ENCODE assay signal across 10 mouse cellular contexts in the genomic region with DNA sequence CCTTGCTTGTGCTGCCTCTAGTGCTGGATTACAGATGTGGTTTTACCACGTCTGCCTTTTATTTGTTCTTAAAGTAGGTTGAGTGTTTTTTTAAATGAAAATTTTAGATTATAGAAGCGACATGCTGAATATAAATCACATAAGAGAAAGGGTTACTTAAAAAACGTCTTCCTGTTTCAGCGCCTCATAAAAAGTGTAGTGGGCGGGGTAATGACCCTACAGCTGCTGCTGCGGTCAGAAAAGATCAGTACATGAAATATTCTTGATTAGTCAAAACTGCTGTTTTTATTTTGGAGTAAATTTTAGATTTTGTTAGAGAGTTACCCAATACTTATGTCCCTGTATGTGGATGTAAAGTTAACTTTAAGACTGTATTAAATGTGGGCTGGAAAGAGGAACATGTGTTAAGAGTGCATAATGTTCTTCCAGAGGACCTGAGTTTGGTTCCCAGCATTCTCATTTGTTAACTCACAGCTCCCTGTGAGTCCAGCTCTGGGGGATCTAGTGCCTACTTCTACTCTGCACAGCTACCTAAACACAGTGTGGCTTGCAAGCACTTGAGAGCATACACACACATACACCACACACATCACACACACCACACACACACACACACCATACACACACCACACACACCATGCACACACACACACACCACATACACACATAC. TPM values are rescaled to one million over a fixed set of nuclear protein-coding genes. Genes with fewer than 3 reads are reported as not detected.
DNase-seq lines count a peak whose midpoint lies in the region; ATAC-seq and TF ChIP-seq lines count a peak whose summit lies in the region.
"Had no signal": no experiment of that assay in that cellular context is flagged by ENCODE, and none has a peak within 500 bp of the region (broad histone marks: within the 10 kb centered on the region; RNA-seq: fewer than 3 reads in every experiment).

No protein-coding gene starts in this region.

- no peak for TF ChIP-seq CTCF in olfactory bulb, adult 2 months (IDR thresholded peaks at IDR 0.05; ENCODE audit: insufficient read depth, low read depth, low read length)

- no peaks in the 10 kb centered on the region for H3K27me3 ChIP-seq in forebrain, embryonic 14.5 days (replicated peaks; ENCODE audit: control insufficient read depth, insufficient read depth, low read length)
- H3K27me3 ChIP-seq in forebrain, embryonic 16.5 days (replicated peaks; ENCODE audit: control insufficient read depth, insufficient read depth, low read length), result no peaks in the 10 kb centered on the region
- no peaks in the 10 kb centered on the region for H3K27me3 ChIP-seq in midbrain, embryonic 14.5 days (ENCODE audit: control insufficient read depth, insufficient read depth, low read length)
- no peaks in the 10 kb centered on the region for H3K27me3 ChIP-seq in midbrain, embryonic 11.5 days (ENCODE audit: control insufficient read depth, insufficient read depth, low read length)
- no peaks in the 10 kb centered on the region for H3K27me3 ChIP-seq in intestine, embryonic 16.5 days (replicated peaks; ENCODE audit: control insufficient read depth, insufficient read depth, low read length)

- H3K9me3 ChIP-seq in forebrain, embryonic 14.5 days (replicated peaks; ENCODE audit: control insufficient read depth, low read length), result no peaks in the 10 kb centered on the region
- no peaks in the 10 kb centered on the region for H3K9me3 ChIP-seq in forebrain, embryonic 16.5 days (ENCODE audit: control insufficient read depth, low read length)
- no peaks in the 10 kb centered on the region for H3K9me3 ChIP-seq in midbrain, embryonic 14.5 days (ENCODE audit: control insufficient read depth, low read length)
- no peaks in the 10 kb centered on the region for H3K9me3 ChIP-seq in midbrain, embryonic 11.5 days (ENCODE audit: control insufficient read depth, low read length)
- no peaks in the 10 kb centered on the region for H3K9me3 ChIP-seq in intestine, embryonic 16.5 days (ENCODE audit: control insufficient read depth, low read length)

- H3K4me3 ChIP-seq in forebrain, embryonic 14.5 days (ENCODE audit: low read depth, low read length), result no peak overlapping the region
- H3K4me3 ChIP-seq in forebrain, embryonic 16.5 days (replicated peaks; ENCODE audit: low read length), result no peak overlapping the region
- H3K4me3 ChIP-seq in midbrain, embryonic 14.5 days (replicated peaks; ENCODE audit: low read depth, low read length), result no peak overlapping the region
- H3K4me3 ChIP-seq in midbrain, embryonic 11.5 days (ENCODE audit: low read depth, low read length), result no peak overlapping the region
- H3K4me3 ChIP-seq in intestine, embryonic 16.5 days (ENCODE audit: low read length), result no peak overlapping the region
- H3K4me3 ChIP-seq in olfactory bulb, adult 2 months (ENCODE audit: insufficient read depth, low read depth, low read length), result 0 out of 2 replicates have a peak overlapping the region, but pooled peaks have one; percentile 14

- WGBS in forebrain, embryonic 14.5 days, result 69% methylated on average over 6 of the region's 6 CpGs
- WGBS in forebrain, embryonic 16.5 days, result 63% methylated on average over 6 of the region's 6 CpGs
- 74% methylated on average over 6 of the region's 6 CpGs for WGBS in midbrain, embryonic 14.5 days
- 81% methylated on average over 6 of the region's 6 CpGs for WGBS in midbrain, embryonic 11.5 days
- WGBS in intestine, embryonic 16.5 days, result 34% methylated on average over 6 of the region's 6 CpGs
- 31% methylated on average over 6 of the region's 6 CpGs for WGBS in olfactory bulb, adult 2 months

- DNase-seq in forebrain, embryonic 14.5 days (ENCODE audit: low spot score), result no peak
- no peak for DNase-seq in midbrain, embryonic 14.5 days
- no peak for DNase-seq in midbrain, embryonic 11.5 days (ENCODE audit: low spot score, missing footprints)
- no peak for DNase-seq in ovary, adult 18-20 months (ENCODE audit: low spot score)
- no peak for DNase-seq in left cerebral cortex, adult 8-10 months (ENCODE audit: low spot score in 2 of 2)
- DNase-seq: cerebellum, postnatal 14 days; heart, postnatal 4 days had no signal

- TF ChIP-seq POLR2A in olfactory bulb, adult 2 months (IDR thresholded peaks at IDR 0.05; ENCODE audit: insufficient read depth, low read depth, low read length), result no peak

- no peak for ATAC-seq in forebrain, embryonic 14.5 days
- ATAC-seq in forebrain, embryonic 16.5 days, result no peak
- no peak for ATAC-seq in midbrain, embryonic 14.5 days (ENCODE audit: low FRiP score, low TSS enrichment)
- ATAC-seq in midbrain, embryonic 11.5 days (ENCODE audit: low FRiP score), result no peak
- no peak for ATAC-seq in intestine, embryonic 16.5 days

- H3K36me3 ChIP-seq in forebrain, embryonic 14.5 days (ENCODE audit: control insufficient read depth, insufficient read depth, low read length), result peaks cover 17% of the 10 kb centered on the region
- peaks cover 15% of the 10 kb centered on the region for H3K36me3 ChIP-seq in forebrain, embryonic 16.5 days (ENCODE audit: control insufficient read depth, insufficient read depth)
- peaks cover 13% of the 10 kb centered on the region for H3K36me3 ChIP-seq in midbrain, embryonic 14.5 days (ENCODE audit: control insufficient read depth, insufficient read depth, low read length)
- peaks cover 2% of the 10 kb centered on the region; the same call in 1 of the 2 replicates for H3K36me3 ChIP-seq in midbrain, embryonic 11.5 days (ENCODE audit: control insufficient read depth, insufficient read depth, low read length)
- no peaks in the 10 kb centered on the region; the same call in 1 of the 2 replicates for H3K36me3 ChIP-seq in intestine, embryonic 16.5 days (ENCODE audit: control insufficient read depth, insufficient read depth, low read length)

- H3K27ac ChIP-seq in forebrain, embryonic 14.5 days (ENCODE audit: low read depth, low read length), result no peak overlapping the region
- no peak overlapping the region for H3K27ac ChIP-seq in forebrain, embryonic 16.5 days (ENCODE audit: low read length)
- H3K27ac ChIP-seq in midbrain, embryonic 14.5 days (replicated peaks; ENCODE audit: low read depth, low read length), result no peak overlapping the region
- no peak overlapping the region for H3K27ac ChIP-seq in midbrain, embryonic 11.5 days (ENCODE audit: low read depth, low read length)
- H3K27ac ChIP-seq in intestine, embryonic 16.5 days (ENCODE audit: low read length), result no peak overlapping the region
- H3K27ac ChIP-seq in olfactory bulb, adult 2 months (ENCODE audit: insufficient read depth, low read depth, low read length), result no peak overlapping the region

- peaks cover 15% of the 10 kb centered on the region for H3K4me1 ChIP-seq in forebrain, embryonic 14.5 days (ENCODE audit: control insufficient read depth, insufficient read depth, low read length)
- peaks cover 13% of the 10 kb centered on the region for H3K4me1 ChIP-seq in forebrain, embryonic 16.5 days (replicated peaks; ENCODE audit: control insufficient read depth, insufficient read depth, low read length)
- H3K4me1 ChIP-seq in midbrain, embryonic 14.5 days (ENCODE audit: control insufficient read depth, insufficient read depth, low read length), result peaks cover 23% of the 10 kb centered on the region
- H3K4me1 ChIP-seq in midbrain, embryonic 11.5 days (ENCODE audit: control insufficient read depth, insufficient read depth, low read length), result peaks cover 11% of the 10 kb centered on the region; the same call in 1 of the 2 replicates
- peaks cover 14% of the 10 kb centered on the region for H3K4me1 ChIP-seq in intestine, embryonic 16.5 days (ENCODE audit: control insufficient read depth, insufficient read depth, low read length)
- peaks cover 13% of the 10 kb centered on the region for H3K4me1 ChIP-seq in olfactory bulb, adult 2 months (ENCODE audit: control insufficient read depth, insufficient read depth, low read length)

- peak overlapping the region; percentile 70; the same call in 1 of the 2 replicates for H3K4me2 ChIP-seq in forebrain, embryonic 14.5 days (ENCODE audit: low read length)
- H3K4me2 ChIP-seq in forebrain, embryonic 16.5 days (ENCODE audit: low read length), result no peak overlapping the region
- peak overlapping the region; percentile 9; the same call in 1 of the 2 replicates for H3K4me2 ChIP-seq in midbrain, embryonic 14.5 days (ENCODE audit: low read length)
- H3K4me2 ChIP-seq in midbrain, embryonic 11.5 days, result no peak overlapping the region
- H3K4me2 ChIP-seq in intestine, embryonic 16.5 days (ENCODE audit: low read depth, low read length), result peak overlapping the region; percentile 35; the same call in 1 of the 2 replicates

- no peak overlapping the region for H3K9ac ChIP-seq in forebrain, embryonic 14.5 days (ENCODE audit: low read length)
- no peak overlapping the region for H3K9ac ChIP-seq in forebrain, embryonic 16.5 days (replicated peaks; ENCODE audit: low read depth, low read length)
- H3K9ac ChIP-seq in midbrain, embryonic 14.5 days (replicated peaks; ENCODE audit: low read length), result no peak overlapping the region
- H3K9ac ChIP-seq in midbrain, embryonic 11.5 days (ENCODE audit: low read length), result no peak overlapping the region
- no peak overlapping the region for H3K9ac ChIP-seq in intestine, embryonic 16.5 days (ENCODE audit: low read depth, low read length)

RNA-seq across cellular contexts. Expression of a gene that starts 14.1 kb away (rescaled TPM):
- 62.1 and 75.4 TPM in 2 replicates for polyA plus RNA-seq in forebrain, embryonic 14.5 days (2014; fragmentation: Nextera tagmentation; extraction: Ambion mirVana)
- polyA plus RNA-seq in forebrain, embryonic 16.5 days (2015; fragmentation: Nextera tagmentation; extraction: Ambion mirVana), result 76.7 and 90.8 TPM in 2 replicates
- polyA plus RNA-seq in midbrain, embryonic 14.5 days (2014; fragmentation: Nextera tagmentation; extraction: Ambion mirVana), result 73.9 and 74.2 TPM in 2 replicates
- 61.9 and 65.7 TPM in 2 replicates for polyA plus RNA-seq in midbrain, embryonic 11.5 days (2014; fragmentation: Nextera tagmentation; extraction: Ambion mirVana)
- polyA plus RNA-seq in intestine, embryonic 16.5 days (2015; fragmentation: Nextera tagmentation; extraction: Ambion mirVana), result 65.7 and 72.7 TPM in 2 replicates
- polyA plus RNA-seq in olfactory bulb, adult 2 months (2012; ENCODE audit: insufficient read depth, insufficient read length, low replicate concordance, missing spikeins), result not detected in 2 replicates
- 100 to 1,000 TPM in 2 of 4 experiments, 10 to 100 TPM in 2; 95.8 to 102 (median 98.8) TPM for total RNA-seq in left cerebral cortex, adult 8-10 months (2022)

RNA-seq across cellular contexts. Expression of a gene that starts 37.9 kb away (rescaled TPM):
- 49.6 and 61.1 TPM in 2 replicates for polyA plus RNA-seq in forebrain, embryonic 14.5 days (2014; fragmentation: Nextera tagmentation; extraction: Ambion mirVana)
- 58.8 and 65.1 TPM in 2 replicates for polyA plus RNA-seq in forebrain, embryonic 16.5 days (2015; fragmentation: Nextera tagmentation; extraction: Ambion mirVana)
- 59.9 and 76.7 TPM in 2 replicates for polyA plus RNA-seq in midbrain, embryonic 14.5 days (2014; fragmentation: Nextera tagmentation; extraction: Ambion mirVana)
- 78.6 and 88.5 TPM in 2 replicates for polyA plus RNA-seq in midbrain, embryonic 11.5 days (2014; fragmentation: Nextera tagmentation; extraction: Ambion mirVana)
- polyA plus RNA-seq in intestine, embryonic 16.5 days (2015; fragmentation: Nextera tagmentation; extraction: Ambion mirVana), result 35.8 and 36.1 TPM in 2 replicates
- polyA plus RNA-seq in olfactory bulb, adult 2 months (2012; ENCODE audit: insufficient read depth, insufficient read length, low replicate concordance, missing spikeins), result not detected in 2 replicates
- 10 to 100 TPM; 54.0 to 59.6 (median 58.1) TPM for total RNA-seq in left cerebral cortex, adult 8-10 months (2022)

RNA-seq across cellular contexts. Expression of a gene that starts 38.3 kb away (rescaled TPM):
- polyA plus RNA-seq in forebrain, embryonic 14.5 days (2014; fragmentation: Nextera tagmentation; extraction: Ambion mirVana), result 174 and 180 TPM in 2 replicates
- polyA plus RNA-seq in forebrain, embryonic 16.5 days (2015; fragmentation: Nextera tagmentation; extraction: Ambion mirVana), result 148 and 151 TPM in 2 replicates
- 134 and 163 TPM in 2 replicates for polyA plus RNA-seq in midbrain, embryonic 14.5 days (2014; fragmentation: Nextera tagmentation; extraction: Ambion mirVana)
- 147 and 148 TPM in 2 replicates for polyA plus RNA-seq in midbrain, embryonic 11.5 days (2014; fragmentation: Nextera tagmentation; extraction: Ambion mirVana)
- polyA plus RNA-seq in intestine, embryonic 16.5 days (2015; fragmentation: Nextera tagmentation; extraction: Ambion mirVana), result 65.8 and 74.1 TPM in 2 replicates
- not detected in 2 replicates for polyA plus RNA-seq in olfactory bulb, adult 2 months (2012; ENCODE audit: insufficient read depth, insufficient read length, low replicate concordance, missing spikeins)
- 10 to 100 TPM; 39.9 to 52.1 (median 45.4) TPM for total RNA-seq in left cerebral cortex, adult 8-10 months (2022)

Comparison
In these comparisons a context has a peak if more than half of its experiments do, and no peak if none do; other contexts are left out.
1. H3K4me2 ChIP-seq: peak in forebrain, embryonic 14.5 days (single experiment), midbrain, embryonic 14.5 days (single experiment) and intestine, embryonic 16.5 days (single experiment); none in forebrain, embryonic 16.5 days (single experiment) and midbrain, embryonic 11.5 days (single experiment).